Mouse (Mus musculus): ENCODE data around the gene S100g.

Gene S100g

DNA sequence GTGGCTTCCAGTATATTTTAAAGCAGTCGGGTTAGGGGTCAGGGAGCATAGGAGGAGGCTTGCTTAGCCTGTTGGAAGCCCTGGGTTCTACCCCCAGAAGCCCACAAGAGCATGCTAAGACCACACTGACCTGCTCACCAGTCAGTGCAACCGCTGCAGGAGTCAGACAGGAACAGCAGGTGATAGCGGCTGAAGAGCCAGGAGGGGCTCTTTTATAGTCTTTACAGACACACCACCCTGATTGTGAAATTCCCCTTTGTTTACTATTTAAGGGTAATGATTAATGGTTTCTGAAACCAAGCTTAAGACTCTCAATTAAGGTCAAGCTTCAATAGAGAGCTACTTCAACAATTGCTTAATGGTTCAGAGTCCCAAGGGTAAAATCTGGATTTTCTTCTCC, at the start of gene S100g:
Gene S100g, minus strand, starts transcription at position 217 of the 400 bp plus-strand sequence.
- DNase-seq (ENCODE audit: low read depth): peak; percentile 39

DNA sequence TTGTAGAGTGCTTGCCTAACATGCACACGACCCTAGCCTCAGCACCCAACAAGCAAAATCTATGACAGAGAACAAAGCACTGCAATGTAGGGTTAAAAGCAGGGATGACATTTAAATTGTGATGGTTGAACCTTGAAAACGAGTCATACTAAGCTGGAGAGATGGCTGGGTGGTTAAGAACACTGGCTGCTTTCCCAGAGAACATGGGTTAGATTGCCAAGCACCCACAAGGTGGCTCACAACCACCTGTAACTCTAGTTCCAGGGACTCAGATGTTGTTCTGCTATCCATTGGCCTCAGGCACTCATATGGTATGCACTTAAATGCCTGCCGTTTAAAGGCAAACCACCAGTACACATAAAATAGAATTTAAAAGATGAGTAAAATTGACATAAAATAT, 27.7 kb upstream of the S100g start:
- DNase-seq (ENCODE audit: low read depth): peak; percentile 57

DNA sequence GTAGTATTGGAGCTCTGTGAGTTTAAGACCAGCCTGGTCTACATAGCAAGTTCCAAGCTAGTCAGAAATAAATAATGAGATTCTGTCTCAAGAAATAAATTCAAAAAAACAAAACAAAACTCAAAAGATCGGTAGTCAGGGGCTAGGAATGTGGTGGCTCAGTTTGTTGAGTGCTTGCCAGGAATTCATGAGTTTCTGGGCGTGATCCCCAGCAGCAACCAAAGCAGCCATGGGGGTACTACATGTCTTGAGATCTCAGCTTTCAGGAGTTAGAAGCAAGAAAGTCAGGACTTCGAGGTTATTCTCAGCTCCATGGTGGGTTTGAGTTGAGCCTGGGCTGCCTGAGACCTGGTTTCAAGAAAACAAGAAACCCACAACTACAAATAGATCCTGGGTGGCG, 27.0 kb upstream of the S100g start:
- peak; percentile 89 for DNase-seq (ENCODE audit: low read depth)

DNA sequence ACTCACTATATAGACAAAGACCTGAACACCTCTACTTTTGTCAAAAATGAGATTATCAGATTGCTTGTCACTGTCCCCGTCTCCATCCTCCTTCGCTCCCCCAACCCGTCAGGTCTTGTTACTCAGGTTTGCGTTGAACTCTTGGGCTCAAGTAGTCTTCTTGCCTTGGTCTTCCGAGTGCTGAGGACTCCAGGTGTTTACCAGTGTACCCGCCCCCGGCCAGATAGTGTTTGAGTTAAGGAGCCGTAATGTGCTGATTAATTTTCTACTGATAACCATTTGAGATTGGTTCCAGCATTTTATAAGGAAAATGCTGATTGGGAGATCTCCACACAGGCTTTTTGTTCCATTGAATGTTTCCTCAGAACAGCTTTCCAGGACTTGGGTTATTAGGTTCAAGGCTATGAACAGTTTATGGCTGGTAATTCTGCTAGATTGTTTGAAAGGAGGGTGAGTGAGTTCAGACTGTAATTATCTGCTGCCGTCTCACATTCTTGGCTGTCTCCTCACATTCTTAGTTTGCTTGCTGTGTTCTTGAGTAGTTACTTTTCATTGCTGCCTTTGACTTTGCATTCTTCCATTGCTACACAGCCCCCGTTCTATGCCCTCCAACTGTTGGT, 22.6 kb upstream of the S100g start:
- no peak for DNase-seq (ENCODE audit: low read depth)

DNA sequence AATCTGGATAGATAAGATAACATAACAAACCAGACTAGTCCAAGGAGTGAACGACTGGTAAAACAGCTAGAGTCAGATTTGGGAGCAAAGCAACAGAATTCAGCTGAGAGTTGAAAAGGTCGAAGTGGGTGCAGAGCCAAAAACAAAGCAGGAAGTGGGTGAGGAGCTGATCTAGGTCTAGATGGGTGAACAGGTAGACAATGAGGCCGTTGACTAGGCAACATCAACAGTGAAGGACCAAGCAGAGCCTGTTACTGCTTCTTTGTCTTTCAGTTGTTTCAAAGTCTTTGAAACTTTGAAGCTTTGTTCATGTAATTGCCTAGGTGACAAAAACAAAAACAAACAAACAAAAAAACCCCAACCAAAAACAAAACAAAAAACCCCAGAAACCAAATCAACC, 11.8 kb upstream of the S100g start:
- DNase-seq (ENCODE audit: low read depth): no peak

DNA sequence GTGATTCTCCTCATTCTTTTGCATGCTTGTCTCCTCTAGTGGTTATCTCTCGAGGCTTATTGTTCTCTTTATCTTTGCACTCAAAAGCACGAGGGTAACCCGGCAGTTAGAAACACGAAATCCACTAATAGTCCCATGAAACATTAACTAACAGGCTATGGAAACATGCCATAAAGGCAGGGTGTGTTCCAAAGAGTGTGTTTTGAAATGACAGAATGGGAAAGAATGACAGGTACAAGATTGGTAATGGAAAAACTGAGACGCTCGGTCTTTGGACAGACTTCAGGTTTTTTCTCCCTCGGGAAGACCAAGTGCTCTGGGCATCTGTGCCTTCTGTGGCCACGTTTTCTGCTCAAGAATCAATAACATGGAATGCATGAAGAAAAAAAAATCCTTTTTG, 3.1 kb upstream of the S100g start:
- DNase-seq (ENCODE audit: low read depth): no peak

DNA sequence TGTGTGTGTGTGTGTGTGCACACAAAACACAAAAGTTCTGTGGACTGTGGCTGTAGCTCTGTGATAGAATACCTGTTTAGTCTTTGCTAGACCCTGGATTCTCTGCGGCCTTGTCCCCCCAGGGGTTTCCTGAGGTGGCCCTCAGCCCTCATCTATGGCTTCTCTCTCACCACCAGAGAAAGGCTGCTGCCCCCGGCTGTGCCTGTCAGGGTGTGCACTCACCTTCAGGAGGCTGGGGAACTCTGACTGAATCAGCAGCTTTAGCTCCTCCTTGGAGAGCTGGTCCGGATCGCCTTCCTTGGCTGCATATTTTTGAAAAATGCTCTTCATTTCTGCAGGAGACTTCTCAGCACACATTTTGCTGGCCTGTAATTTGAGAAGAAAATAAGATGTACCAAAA, 559 bp downstream of the S100g start:
- DNase-seq (ENCODE audit: low read depth): peak; percentile 19

DNA sequence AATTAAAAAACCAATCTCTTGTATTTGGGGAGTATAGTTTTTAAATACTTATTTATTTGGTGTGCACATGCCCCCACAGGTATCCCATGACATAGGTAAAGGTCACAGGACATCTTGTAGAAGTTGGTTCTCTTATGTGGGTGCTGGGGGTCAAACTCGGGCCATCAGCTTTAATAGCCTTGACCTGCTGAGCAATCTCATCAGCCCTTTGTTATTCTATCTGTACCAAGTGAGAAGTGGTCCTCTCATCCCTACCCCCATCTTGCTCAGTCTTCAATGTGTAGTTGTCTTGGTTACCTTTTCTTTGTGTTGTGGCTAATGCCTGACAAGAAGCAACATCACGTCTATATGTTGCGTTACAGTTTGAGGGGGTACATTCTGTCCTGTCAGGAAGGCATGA, 6.5 kb downstream of the S100g start:
- DNase-seq (ENCODE audit: low read depth): no peak

DNA sequence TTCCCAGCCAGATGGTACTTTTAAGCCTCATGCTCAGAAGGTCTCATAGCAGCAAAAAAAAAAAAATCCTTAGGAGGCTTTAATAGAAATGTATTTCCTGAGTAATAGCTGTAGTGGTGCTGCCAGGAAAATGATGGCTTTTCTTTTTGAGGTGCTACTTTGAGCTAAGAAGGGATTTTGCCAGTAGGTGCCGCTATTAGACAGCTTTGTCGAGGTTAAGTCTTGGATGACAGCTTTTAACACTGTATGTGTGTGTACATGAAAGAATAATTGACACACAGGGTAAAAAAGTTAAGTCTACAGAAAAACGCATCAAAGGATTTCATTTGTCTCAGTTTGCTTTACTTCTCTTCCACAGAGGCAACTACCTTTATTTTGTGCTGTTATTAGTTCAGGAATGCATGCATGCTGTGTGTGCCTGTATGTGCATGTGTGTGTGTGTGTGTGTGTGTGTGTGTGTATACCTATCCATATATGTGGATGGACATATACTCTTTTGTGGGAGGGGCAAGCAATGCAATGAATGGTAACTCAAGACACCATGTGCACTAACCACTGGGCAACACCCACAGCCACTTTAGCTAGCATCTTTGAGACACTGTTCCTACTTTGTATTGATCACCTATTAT, 14.5 kb downstream of the S100g start:
- peak; percentile 86 for DNase-seq (ENCODE audit: low read depth)

DNA sequence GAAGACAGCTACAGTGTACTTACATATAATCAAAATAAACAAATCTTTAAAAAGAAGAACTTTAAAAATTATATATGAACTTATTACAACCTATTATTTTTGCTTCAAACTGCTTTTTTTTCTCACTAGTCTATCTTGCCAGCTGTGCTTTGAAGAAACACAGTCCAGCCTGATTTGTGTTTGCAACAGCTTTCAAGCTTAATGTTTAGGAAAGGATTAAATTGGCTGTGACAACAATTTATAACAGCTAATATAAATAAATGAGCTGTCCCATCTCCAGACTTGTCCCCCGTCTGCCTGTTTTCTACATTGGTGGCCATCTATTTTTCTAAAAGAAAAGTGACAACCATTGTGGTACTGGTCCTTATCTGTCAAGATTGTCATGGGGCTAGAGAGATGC, 22.4 kb downstream of the S100g start:
- no peak for DNase-seq (ENCODE audit: low read depth)

DNA sequence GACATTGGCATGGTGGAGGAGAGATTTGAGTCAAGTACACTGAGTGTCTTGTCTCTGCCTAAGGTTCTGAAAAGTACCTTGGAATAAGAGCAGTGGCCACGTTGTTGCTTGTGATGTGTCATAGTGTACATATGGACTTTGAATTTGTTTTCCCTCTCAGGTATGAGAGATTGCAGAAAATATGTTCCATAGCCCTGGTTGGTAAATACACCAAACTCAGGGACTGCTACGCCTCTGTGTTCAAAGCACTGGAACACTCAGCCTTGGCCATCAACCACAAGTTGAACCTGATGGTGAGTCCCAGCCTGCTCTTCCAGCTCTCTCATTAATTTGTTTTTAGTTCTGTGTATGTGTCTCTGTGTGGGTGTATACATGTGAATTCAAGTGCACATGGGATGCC, 32.9 kb downstream of the S100g start:
- DNase-seq (ENCODE audit: low read depth): no peak

DNA sequence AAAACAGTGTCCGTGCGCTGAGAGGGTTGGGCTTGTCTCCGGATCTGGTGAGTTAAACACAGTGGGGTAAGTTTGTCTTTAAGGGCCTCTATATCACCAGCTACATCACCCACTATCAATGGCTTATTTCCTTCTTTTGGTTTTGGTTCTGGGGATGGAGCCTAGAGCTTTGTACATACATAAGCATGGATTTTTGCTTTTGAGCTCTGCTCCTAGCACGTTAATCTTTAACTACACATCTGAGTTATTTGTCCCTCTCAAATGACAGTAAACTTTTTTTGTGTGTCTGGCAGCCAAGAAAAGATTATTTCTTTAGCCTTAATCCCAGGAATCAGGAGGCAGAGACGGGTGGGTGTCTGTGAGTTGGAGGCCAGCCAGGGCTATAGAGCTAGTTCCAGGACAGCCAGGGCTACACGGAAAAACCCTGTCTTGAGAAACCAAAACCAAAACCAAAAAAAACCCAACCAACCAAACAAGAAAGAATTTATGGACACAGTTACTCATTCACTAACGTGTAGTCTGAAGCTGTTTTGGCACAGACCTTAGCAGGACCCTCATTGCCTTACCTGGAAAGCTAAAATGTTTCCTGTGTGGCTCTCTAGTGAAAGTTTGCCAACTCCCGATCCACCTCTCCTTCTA, 42.8 kb downstream of the S100g start:
- no peak for DNase-seq (ENCODE audit: low read depth)

DNA sequence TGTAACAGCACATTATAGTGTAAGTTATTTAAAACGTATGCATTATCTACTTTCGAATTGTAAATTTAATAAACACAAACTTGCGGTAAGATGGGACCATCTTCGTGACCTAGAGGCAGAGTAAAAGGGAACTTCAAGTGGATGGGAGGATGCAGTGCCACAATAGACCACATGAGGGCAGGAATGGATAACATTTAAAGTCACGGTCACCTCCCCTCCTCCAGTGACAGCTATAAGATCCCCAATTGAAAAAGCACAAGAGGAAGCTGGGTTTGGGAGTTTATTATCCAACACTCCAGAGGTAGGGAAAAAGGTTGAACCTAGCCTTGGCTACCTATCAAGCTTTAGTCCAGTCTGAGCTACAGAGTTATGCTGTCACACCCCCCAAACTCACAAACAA, 48.7 kb downstream of the S100g start:
- peak; percentile 70 for DNase-seq (ENCODE audit: low read depth)

DNA sequence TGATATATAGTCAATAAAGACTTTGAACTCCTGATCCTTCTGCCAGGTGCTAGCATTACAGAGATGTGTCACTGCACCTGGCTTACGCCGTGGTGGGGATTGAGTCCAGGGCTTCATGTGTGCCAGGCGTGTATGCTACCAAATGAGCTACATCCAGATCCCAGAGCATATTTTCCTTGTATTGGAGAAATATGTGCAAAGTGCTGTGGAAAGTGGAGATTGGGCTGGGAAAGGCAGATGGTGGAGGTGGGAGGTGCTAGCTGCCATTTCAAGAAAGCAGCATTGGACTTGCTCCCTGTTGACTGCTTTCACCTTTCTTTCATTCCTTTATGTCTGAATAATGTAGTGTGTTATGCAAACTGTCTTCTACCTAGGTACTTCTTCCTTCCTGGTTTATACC, 50.7 kb downstream of the S100g start:
- DNase-seq (ENCODE audit: low read depth): no peak
